ENCODE assay signal across 12 mouse cellular contexts in the genomic region with DNA sequence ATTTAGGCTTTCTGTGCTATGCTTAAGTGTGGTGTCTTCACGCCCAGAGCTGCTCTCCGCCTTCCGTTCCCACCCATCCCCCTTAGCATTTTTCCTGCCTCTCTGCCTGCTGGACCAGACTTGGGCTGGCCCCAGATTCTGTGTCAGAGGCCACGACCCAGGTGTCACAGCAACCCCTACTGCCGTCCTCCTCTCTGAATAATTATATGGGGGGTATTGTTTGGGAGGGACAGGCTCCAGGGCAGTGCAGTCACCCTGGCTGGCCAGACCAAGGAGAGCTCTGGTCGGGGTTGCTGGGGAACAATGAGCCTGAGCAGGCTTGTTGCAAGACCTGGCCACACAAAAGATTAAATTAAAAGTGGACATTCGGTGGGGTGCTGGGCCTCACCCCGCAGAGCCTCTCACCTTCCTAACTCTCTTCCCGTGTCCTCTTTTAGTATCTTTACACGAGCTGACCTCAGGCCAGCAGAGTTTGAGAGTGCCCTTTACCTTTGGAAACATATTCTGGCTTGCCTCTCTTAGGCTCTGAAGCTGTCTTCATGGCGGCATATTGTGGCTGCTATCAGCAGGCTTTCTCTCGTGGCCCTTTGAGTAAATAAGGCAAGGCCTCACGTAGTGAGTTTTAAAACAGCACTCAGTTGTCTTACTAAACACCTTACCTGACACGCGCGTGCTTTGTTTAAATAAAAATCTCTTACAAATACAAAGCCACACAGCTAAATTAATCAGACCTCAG. TPM values are rescaled to one million over a fixed set of nuclear protein-coding genes. Genes with fewer than 3 reads are reported as not detected.
DNase-seq lines count a peak whose midpoint lies in the region; ATAC-seq lines count a peak whose summit lies in the region.
"Had no signal": no experiment of that assay in that cellular context is flagged by ENCODE, and none has a peak within 500 bp of the region (broad histone marks: within the 10 kb centered on the region; RNA-seq: fewer than 3 reads in every experiment).

No protein-coding gene starts in this region.

- no peak for ATAC-seq in megakaryocyte, adult 5-6 weeks (ENCODE audit: poor library complexity, severe bottlenecking)

- no peak overlapping the region for H3K4me3 ChIP-seq in brown adipose tissue, adult 24 weeks (ENCODE audit: insufficient read depth, low read depth, low read length)
- H3K4me3 ChIP-seq: hindbrain, embryonic 15.5 days had no signal

- intact Hi-C loops in heart, postnatal 25 days (cut with DNase I) = loop anchor here (10.0 kb wide), 1 partner anchor 214 kb away; no protein-coding TSS in a partner anchor

- DNase-seq in heart, adult 11 months = peak; percentile 93
- no peak for DNase-seq in heart, postnatal 25 days (ENCODE audit: low spot score)
- peak; percentile 39 for DNase-seq in heart, postnatal 4 days
- peak; percentile 40 for DNase-seq in lung, postnatal 10 days
- DNase-seq in cerebellum, adult 11-12 months = no peak
- no peak for DNase-seq in gastrocnemius, adult 8-10 months (ENCODE audit: low spot score in 2 of 2)
- DNase-seq: thymus, postnatal 25 days had no signal

- H3K27ac ChIP-seq in brown adipose tissue, adult 24 weeks (replicated peaks; ENCODE audit: low read depth, low read length) = 0 out of 2 replicates have a peak overlapping the region, but pooled peaks have one; percentile 18
- H3K27ac ChIP-seq: hindbrain, embryonic 15.5 days had no signal

- H3K4me1 ChIP-seq in brown adipose tissue, adult 24 weeks (ENCODE audit: control insufficient read depth, insufficient read depth, insufficient read length, low read length) = peaks cover 6% of the 10 kb centered on the region; the same call in 1 of the 2 replicates

RNA-seq across cellular contexts. Expression of a gene that starts 45.1 kb away (rescaled TPM):
- 10 to 100 TPM in 1 of 2 experiments, 1 to 10 TPM in 1; 10.0 to 10.9 TPM for total RNA-seq in heart, postnatal 25 days (2021)
- polyA plus RNA-seq in brown adipose tissue, adult 24 weeks (2012; ENCODE audit: insufficient read depth, insufficient read length, missing spikeins) = 2.9 and 4.0 TPM in 2 replicates
- 1 to 10 TPM; 7.0 to 7.1 TPM for total RNA-seq in heart, postnatal 4 days (2021)
- total RNA-seq in gastrocnemius, adult 8-10 months (2022) = 10 to 100 TPM; 11.8 to 15.5 (median 14.5) TPM
- not detected in 2 replicates for total RNA-seq in megakaryocyte, adult 5-6 weeks (2015)
- total RNA-seq in megakaryocyte, adult 5-6 weeks (2017) = not detected in 2 replicates
- total RNA-seq: CH12.LX; monocyte, adult 5-6 weeks had no signal

Comparison
In these comparisons a context has a peak if more than half of its experiments do, and no peak if none do; other contexts are left out.
1. DNase-seq: peak in heart, adult 11 months (single experiment), heart, postnatal 4 days (single experiment) and lung, postnatal 10 days (single experiment); none in heart, postnatal 25 days (single experiment), cerebellum, adult 11-12 months (single experiment) and gastrocnemius, adult 8-10 months (0 of 2).
2. RNA of a gene that starts 45.1 kb away (total RNA-seq): 11.8 to 15.5 TPM in gastrocnemius, adult 8-10 months, 10.0 to 10.9 TPM in heart, postnatal 25 days and 7.0 to 7.1 TPM in heart, postnatal 4 days; not detected in megakaryocyte, adult 5-6 weeks; every median in the first group is over 4 times any median in the second.